Mouse (Mus musculus): ENCODE measurements around the gene 1700012B07Rik. TPM values are rescaled to one million over a fixed set of nuclear protein-coding genes. Genes with fewer than 3 reads are reported as not detected.

Gene 1700012B07Rik
- total RNA-seq, 2 experiments from 2014 or later, result not detected

DNA sequence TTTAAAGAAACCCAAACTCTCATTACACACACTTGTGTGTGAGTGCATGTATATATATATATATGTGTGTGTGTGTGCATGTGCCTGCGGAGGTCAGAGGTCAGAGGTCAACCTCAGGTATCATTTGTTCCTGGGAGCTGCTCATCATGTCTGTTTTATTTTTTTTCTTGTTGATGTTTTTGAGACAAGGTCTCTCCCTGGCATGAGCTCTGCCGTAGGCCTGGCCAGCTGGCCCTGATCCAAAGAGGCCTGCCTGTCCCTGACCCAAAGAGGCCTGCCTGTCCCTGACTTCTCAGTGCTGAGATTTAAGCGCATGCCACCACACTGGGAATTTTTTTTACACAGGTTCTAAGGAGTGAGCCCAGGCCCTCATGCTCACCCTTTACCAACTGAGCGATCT, 24.1 kb upstream of the 1700012B07Rik start:
- ATAC-seq (replicated peaks; ENCODE audit: poor library complexity), result no peak

DNA sequence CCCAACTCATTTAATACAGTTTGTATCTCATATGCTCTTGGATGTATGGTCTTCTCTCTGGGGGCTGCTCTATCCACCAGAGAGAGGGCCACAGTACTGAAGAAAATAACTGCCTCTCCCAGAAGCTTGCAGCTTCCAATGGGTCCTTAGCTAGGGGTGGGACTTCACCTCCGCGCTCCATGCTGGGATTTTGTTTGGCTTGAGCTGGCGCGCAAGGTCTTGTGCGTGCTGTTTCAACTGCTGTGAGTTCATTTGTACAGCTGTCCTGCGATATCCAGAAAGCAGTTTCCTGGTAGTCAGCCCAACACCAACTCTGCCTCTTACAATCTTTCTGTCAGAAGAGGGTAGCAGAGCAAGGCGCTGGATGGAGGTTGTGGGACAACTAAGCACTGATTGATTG, 18.5 kb upstream of the 1700012B07Rik start:
- ATAC-seq (replicated peaks; ENCODE audit: poor library complexity), result no peak

DNA sequence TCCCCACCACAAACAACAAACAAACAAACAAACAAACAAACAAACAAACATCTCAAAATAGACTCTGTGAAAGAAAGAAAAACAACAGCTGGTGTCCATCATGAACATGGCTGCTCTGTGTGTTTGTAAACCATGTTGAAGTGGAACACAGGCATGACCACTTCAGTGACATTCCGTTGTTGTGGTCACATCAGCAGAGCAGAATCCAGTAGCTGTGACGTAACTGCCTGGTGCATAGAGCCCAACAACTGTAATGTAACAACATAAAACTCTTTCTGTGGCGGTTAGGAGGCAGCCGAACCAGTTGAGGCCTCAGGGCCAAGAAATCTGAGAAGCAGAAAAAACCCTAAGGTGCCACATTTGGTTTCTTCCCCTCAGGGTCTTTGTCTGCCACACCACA, 17.8 kb upstream of the 1700012B07Rik start:
- ATAC-seq (replicated peaks; ENCODE audit: poor library complexity), result peak; percentile 69

DNA sequence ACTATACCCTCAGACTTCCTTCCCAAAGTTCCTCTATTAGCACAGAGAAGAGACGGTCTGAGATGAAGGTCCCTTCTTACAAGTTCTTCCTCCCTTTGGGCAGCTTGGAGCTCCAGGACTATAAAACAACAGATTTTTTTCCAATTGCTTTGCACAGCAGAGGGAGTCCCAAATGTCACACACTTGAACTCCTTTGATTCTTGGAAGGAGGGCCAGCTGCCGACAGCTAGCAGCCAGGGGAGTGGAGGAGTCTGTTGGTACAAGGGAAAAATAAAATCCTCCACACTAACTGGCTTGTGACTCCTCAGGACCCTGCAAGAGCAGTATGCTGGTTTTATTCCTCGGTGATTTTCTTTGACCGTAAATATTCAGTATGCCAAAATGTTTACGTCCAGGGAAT, 16.6 kb upstream of the 1700012B07Rik start:
- ATAC-seq (replicated peaks; ENCODE audit: poor library complexity), result peak; percentile 31; the same call in 1 of the 2 replicates

DNA sequence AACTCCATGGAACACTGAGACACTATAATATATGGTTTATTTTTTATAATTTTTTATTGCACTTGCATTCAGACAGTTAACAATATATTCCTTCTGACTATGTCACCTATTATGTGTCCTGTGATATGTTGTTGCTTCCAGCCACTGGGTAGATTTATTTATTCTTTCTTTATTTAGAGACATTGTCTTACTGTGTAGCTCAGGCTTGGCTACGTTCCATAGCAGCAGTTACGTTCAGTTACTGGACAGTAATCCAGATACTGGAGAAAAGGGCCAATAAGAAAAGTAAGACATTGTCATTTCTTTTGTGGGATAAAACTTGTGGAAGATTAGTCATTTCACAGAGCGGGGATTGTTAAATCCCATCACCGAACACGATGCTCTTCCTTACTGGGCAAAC, 2.5 kb upstream of the 1700012B07Rik start:
- ATAC-seq (replicated peaks; ENCODE audit: poor library complexity), result no peak

DNA sequence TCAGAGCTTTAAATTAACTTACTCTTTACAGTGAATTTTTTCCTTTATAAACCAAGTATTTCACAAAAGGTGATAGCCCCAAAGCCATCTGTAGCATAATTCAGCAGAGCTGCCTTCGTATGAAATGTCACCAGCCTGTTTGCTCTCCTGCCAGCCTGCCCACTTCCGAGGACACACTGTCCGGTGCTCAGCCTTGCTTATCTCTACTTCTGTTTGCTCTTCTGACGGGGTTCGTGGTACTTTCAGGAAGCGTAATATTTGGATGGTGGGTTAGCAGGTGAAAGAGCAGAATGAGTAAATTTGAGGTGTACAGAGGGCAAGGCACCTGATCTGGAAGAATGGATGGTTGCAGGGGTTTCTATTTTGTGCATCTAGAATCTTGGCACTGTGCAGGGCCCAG, 5.6 kb downstream of the 1700012B07Rik start:
- no peak for ATAC-seq (replicated peaks; ENCODE audit: poor library complexity)

DNA sequence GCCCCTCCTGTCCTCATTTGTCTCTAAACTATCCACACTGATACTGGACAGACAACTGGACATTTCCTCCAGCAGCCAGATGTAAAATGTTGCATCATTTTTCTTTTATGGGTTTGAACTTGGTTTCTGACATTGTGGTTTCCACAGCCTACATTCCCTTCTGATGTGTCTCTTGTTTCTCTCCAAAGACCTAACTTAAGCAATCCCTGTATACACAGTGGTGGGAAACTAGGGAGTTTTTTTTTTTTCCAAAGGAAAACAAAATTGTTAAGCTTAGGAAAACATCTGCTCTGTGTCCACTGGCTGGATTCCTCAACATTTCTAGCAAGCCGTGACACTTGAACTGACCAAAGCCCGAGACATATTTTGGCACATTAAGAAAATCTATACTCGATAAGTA, 10.4 kb downstream of the 1700012B07Rik start:
- ATAC-seq (replicated peaks; ENCODE audit: poor library complexity), result no peak

DNA sequence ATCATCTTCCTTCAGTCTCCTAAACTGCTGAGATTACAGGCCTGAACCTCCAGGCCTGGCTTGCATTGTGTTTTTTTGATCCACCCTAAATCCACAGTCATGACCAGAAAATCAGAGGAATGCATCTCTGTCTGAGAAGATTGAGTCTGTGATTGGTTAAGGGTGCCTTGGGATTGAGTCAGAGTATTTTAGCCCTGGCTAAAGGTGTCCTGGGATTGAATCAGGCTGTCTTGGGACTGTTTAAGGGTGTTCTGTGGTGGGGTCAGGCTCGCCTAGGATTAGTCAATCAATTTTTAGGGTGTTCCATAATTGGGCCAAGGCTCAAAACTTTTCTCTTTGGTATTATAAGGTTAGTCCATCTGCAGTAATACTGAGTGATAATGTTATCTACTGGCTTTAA, 10.9 kb downstream of the 1700012B07Rik start:
- no peak for ATAC-seq (replicated peaks; ENCODE audit: poor library complexity)

DNA sequence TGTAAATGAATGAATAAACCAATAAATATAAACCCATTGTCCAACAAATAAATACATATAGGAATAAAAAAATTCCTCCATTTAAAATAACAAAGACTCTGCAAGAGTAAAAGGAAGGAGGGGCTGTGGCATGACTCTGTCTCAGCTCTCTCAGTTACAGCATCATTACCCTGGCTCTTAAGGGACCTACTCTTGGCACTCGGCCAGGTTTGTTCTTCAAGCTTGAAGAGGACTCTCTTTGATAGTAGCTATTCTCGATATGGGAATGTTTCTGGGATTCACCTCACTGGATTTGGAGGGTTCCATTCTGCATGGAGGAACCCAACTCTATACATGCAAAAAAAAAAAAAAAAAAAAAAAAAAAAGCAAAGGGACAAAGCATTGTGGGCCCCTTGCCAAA, 16.1 kb downstream of the 1700012B07Rik start:
- no peak for ATAC-seq (replicated peaks; ENCODE audit: poor library complexity)

DNA sequence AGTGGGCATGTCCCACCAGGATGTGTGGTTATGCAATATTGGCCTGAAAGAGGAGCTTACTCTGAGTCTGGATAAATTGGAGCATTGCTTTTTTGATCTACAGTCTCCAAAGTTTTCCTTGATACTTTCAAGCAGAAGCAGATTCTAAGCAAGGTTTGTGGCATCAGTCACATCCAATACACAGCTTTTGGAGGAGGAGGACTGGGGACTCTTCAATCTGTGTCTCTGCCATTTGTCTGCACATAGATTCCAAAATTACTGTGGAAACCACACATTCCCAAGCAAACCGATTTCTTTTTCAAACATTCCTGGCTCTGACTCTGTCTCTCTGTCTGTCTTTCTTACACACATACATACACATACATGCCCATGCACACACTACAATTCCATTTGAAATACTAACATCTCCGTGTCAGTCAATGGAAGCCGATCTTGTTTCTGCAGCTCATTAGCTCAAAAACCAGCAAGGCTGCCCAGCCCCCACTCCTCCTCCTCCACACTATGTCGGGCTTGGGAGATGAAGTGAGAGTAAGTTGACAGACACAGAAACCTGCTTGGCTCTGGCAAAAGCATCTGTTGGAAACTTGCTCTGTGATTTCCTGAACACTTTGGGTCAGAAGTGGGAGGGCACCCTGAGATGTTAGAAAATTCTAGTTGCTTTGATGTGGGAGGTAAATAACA, 18.5 kb downstream of the 1700012B07Rik start:
- ATAC-seq (replicated peaks; ENCODE audit: poor library complexity), result no peak

DNA sequence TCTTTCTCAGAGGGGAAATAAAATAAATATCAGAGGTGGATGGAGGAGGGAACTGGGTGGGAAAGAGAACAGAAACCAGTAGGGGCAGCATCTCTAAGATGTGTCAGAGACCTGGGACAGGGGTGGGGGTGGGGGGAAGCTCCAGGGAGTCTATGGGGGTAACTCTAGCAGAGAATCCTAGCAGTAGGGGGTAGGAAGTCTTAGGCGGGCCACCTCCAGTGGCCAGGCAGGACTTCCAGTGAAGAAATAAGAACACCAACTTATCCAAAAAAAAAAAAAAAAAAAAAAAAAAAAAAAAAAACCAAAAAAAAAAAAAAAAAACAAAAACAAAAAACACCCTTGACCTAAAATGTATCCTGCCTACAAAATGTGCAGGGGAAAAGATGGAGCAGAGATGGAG, 26.3 kb downstream of the 1700012B07Rik start:
- no peak for ATAC-seq (replicated peaks; ENCODE audit: poor library complexity)

DNA sequence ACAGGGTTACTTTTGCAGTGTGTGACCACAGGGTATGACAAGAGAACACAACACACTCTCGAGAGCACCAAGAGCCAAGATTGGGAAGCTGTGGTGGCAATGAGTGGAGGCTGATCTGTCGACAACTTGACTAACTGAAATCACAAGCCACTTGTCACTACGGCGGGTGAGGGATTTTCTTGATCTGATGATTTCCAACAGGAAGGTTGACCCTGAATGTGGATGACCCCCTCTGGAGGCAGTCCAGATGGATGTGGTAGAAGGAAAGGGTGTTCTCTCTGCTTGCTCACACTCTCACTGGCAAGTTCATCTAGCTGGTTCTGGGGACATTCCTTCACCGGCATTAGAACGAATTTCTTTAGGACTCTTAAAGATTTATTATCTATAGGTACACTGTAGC, 30.3 kb downstream of the 1700012B07Rik start:
- no peak for ATAC-seq (replicated peaks; ENCODE audit: poor library complexity)

DNA sequence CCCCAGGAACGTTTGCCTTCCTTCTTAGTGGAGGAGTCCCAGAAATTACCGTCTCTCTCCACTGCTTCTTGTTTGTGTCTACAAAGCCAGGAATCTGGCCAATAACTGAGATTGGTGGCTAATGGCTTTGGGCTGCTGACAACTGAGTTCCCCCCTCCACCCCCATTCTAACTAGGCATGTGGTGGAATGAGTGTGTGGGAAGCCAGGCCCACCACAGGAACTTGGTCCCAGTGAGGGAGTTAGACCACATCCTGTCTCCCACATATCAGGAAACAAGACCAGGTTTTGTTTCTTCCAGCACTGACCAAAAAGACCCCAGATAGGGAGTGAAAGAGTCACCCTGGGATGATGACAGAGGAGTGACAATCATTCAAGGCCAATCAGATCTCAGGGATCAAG, 32.3 kb downstream of the 1700012B07Rik start:
- ATAC-seq (replicated peaks; ENCODE audit: poor library complexity), result peak; percentile 58

DNA sequence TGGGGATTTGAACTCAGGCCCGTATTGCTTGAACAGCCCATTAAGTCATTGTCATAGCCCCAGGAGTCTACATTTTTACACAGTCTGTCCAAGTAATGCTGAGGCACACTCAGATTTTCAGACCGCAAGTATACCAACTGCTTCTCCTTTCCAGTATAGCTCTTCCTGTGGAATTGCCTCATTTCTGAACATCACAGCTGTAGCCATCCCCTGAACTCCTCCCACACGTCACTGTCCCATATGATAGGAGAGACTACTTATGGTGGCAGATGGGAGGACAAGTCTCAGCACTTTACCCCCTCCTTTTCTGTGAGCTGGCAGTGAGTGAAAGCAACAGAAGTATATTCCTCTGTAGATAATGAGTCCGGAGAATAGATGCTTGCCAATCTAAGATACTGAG, 34.3 kb downstream of the 1700012B07Rik start:
- ATAC-seq (replicated peaks; ENCODE audit: poor library complexity), result peak; percentile 83

DNA sequence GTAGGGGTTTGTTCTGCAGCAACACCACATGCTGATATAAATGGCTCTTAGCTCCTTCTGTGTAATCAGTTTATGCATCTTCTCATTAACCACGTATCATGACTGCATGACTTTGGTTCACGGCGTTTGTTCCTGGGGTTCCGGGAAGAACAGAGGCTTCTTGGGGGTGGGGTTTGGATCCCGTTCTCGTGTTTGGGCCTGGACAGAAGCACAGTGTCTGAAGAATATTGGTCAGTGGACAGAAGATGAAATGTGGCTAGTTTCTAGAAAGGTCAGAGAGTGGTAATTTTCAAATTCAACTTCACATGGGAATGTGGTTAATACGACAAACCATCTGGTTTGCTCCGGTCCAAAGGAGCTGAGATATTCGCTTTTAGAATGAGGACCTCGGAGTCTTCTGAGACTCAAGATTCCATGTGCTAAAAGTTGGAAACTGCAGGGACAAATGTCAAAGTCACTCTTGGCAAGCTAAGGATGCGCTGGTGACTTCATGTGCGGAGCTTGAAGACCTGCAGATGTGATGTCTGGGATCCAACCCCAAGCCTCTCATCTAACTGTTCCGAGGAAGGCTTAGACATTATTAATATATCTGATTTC, 35.3 kb downstream of the 1700012B07Rik start:
- no peak for ATAC-seq (replicated peaks; ENCODE audit: poor library complexity)

DNA sequence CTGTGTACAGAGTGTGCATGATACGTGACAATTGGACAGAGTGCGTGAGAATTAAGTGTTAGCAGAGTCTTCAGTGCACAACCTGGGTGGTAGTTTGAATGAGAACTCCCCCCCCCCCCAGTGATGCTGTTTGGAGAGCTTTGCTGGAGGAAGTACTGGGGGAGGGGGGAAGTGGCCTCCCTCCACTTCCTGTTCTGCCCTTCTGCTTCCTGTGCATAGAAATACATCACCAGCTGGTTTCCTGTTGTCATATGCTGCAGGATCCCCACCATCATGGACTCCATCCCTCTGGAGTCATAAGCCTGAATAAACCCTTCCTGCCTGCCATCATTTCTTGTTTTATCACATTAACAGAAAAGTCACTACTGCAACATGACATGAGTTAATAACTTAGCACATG, 35.9 kb downstream of the 1700012B07Rik start:
- peak; percentile 23 for ATAC-seq (replicated peaks; ENCODE audit: poor library complexity)

DNA sequence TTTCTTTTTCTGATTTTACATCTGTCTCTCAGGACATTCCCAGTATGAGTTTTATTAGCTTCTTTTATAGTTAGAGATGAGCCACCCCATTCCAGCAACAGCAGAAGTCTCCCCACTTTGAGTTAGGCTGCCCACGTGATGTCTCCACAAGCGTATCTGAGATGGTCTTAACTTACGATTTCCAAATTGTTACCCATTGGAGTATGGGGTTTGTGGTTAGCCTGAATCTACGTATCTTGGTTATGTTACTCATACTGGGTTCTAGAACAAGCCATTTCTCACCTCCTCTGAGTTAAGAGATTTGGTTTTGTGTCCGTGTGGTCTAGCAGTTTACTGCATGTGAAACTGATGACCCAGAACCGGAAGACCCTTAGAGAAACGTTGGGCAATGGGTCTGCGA, 37.6 kb downstream of the 1700012B07Rik start:
- ATAC-seq (replicated peaks; ENCODE audit: poor library complexity), result no peak

DNA sequence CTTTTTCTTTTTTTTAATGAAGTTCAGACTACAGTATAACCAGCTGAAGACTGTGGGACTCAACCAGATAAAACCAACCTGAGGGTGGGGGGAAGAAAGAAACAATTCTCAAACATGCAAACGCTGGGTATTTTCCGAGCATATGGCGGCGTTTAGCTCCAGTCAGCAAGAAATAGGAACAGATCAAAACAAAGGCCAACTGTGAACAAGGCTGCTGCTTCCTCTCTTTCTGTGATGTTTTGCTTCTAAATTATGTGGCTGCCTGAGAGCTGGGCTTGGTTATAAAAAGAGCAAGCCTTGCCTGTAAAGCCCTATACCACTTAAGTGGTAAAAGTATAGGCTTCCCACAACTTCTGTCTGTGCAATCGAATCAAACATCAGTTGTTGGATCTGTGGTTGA, 42.5 kb downstream of the 1700012B07Rik start:
- ATAC-seq (replicated peaks; ENCODE audit: poor library complexity), result no peak

DNA sequence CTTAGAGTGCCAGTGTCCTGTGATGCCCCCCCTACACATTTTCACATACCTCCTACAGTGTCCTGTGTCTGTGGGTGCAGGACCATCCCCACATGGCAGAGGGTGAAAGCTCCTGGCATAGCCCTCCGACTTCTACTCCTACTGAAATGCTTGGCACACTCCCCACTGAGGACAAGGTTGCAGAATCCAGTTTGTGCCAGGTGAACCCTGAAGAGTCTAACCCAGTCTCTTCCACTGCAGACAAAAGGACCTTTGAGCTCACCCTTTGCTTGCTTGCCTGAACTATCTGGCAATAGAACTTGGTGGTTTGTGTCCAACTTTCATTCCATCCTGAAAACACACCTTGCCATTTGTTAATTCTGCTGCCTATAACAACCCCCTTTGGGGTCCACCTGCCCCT, 56.5 kb downstream of the 1700012B07Rik start:
- no peak for ATAC-seq (replicated peaks; ENCODE audit: poor library complexity)

DNA sequence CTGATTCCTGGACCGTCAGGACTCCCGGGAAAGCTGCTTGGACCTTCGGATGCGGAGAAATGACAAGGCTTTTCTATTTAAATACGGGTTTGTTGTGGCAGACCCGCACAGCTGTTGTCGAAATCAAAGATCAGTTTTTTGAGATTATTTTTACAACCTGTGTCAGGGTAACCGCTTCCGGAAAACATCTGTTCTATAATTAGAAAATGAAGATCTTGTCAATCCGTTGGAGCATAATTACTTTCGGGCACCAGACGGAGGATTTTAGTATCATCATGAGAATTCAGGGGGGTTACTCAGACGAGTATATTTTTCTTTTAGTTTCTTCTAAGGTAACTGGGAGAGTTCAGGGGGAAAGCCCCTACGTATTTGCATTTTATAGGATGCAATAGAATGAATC, 57.7 kb downstream of the 1700012B07Rik start:
- no peak for ATAC-seq (replicated peaks; ENCODE audit: poor library complexity)

DNA sequence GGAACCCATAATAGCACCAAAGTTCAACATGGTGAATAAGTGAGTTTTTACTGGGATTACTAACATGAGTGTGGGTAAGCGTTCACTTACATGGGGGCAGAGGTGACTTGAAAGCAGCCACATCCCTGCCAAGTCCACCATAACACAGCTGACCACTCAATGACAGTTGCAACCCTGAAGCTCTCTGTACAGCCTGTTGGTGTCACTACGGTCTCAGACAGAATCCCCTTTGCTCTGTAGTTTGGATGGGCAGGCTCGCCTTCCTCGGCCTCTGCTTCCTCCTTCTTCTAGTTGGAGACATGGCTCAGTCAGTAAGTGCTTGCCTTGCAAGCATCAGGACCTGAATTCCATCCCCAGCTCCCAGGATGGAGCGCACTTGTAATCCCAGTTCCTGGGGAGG, 58.8 kb downstream of the 1700012B07Rik start:
- no peak; the same call in 1 of the 2 replicates for ATAC-seq (replicated peaks; ENCODE audit: poor library complexity)

DNA sequence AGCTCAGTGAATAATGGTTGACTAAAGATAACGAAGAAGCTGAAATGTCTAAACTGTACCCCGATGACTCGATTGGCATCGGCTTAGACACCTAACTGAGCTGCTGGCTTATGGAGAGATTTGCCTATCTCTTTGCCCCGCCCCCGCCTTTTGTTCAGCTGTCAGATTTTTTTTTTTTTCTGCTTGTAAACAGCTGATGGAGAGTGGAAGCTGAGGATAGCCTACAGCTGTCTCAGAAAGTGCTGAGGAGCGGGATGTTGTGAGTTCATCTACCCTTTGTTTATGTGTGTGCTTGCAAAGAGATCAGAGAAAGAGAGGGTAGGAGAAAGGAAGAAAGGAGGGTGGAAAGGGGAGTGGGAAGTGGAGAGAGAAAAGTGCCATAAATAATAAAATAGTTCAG, 67.8 kb downstream of the 1700012B07Rik start:
- ATAC-seq (replicated peaks; ENCODE audit: poor library complexity), result no peak

DNA sequence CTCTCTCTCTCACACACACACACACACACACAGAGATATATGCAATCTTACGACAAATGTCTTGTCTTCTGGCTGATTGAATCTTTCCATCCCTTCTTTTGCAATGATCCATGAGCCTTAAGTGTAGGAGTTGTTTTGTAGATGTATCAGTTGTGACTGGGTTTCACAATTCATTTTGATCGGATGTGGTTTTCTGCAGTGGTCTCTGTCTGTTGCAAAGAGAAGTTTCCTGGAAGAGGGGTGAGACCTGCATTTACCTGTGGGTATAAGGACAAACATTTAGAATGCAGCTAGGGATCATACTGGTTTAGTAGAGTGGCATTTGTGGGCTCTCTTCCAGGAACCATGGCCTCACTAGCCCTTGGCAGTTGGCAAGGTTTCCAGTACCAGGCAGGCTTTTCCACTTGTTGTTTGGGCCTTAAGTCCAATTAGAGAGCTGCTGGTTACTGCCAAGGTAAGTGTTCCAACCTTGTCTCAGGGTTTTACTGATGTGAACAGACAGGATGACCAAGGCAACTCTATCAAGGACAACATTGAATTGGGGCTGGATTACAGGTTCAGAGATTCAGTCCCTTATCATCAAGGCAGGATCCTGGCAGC, 69.1 kb downstream of the 1700012B07Rik start:
- no peak for ATAC-seq (replicated peaks; ENCODE audit: poor library complexity)

Data from megakaryocyte progenitor cell, adult 5-6 weeks (primary cell).